ENCODE assay signal across 19 mouse cellular contexts in the genomic region with DNA sequence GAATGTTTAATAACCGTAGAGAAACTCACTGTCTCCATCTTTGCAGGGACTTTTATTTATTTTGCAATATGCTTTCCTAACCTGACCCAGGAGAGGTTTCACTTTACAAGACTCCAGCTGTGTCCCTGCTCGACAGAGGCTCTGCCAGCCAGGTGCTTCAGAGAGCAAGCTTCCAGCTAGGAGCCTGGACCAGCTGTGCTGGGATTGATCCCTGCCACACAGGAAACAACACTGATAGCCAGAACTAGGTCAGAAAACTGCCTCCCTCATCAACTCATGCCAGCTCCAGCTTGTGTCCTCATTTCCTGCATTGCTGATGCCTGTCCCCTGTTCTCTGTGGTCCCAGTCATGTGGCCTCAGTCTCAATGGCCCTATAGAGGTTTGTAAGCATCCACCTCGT.
DNase-seq lines count a peak whose midpoint lies in the region; ATAC-seq and TF ChIP-seq lines count a peak whose summit lies in the region.
"Had no signal": no experiment of that assay in that cellular context is flagged by ENCODE, and none has a peak within 500 bp of the region (broad histone marks: within the 10 kb centered on the region; RNA-seq: fewer than 3 reads in every experiment).

No protein-coding gene starts in this region.

- H3K9ac ChIP-seq in limb, embryonic 13.5 days: no peak overlapping the region
- H3K9ac ChIP-seq: embryonic facial prominence, embryonic 15.5 days; forebrain, embryonic 12.5 days; kidney, embryonic 15.5 days; liver, embryonic 12.5 days; lung, embryonic 15.5 days had no signal

- no peaks in the 10 kb centered on the region for H3K36me3 ChIP-seq in limb, embryonic 13.5 days
- H3K36me3 ChIP-seq: embryonic facial prominence, embryonic 15.5 days; forebrain, embryonic 12.5 days; kidney, embryonic 15.5 days; liver, embryonic 12.5 days; lung, embryonic 15.5 days had no signal

- H3K4me1 ChIP-seq in limb, embryonic 13.5 days: peaks cover 13% of the 10 kb centered on the region
- H3K4me1 ChIP-seq: embryonic facial prominence, embryonic 15.5 days; forebrain, embryonic 12.5 days; kidney, embryonic 15.5 days; liver, embryonic 12.5 days; lung, embryonic 15.5 days had no signal

- H3K4me2 ChIP-seq in limb, embryonic 13.5 days (replicated peaks): no peak overlapping the region
- H3K4me2 ChIP-seq: embryonic facial prominence, embryonic 15.5 days; forebrain, embryonic 12.5 days; heart, embryonic 11.5 days; kidney, embryonic 15.5 days; liver, embryonic 12.5 days; lung, embryonic 15.5 days had no signal

- WGBS in limb, embryonic 13.5 days: 19% methylated on average over 3 of the region's 3 CpGs

- H3K27ac ChIP-seq in left cerebral cortex, adult 2 months: peak overlapping the region; percentile 36; the same call in 1 of the 2 replicates
- H3K27ac ChIP-seq in limb, embryonic 13.5 days: no peak overlapping the region
- H3K27ac ChIP-seq: embryonic facial prominence, embryonic 15.5 days; forebrain, embryonic 12.5 days; kidney, embryonic 15.5 days; liver, embryonic 12.5 days; lung, embryonic 15.5 days had no signal

- peak; percentile 71; the same call in 1 of the 2 replicates for ATAC-seq in limb, embryonic 13.5 days (ENCODE audit: low FRiP score, low read depth)
- no peak for ATAC-seq in megakaryocyte, adult 5-6 weeks (ENCODE audit: poor library complexity, severe bottlenecking)
- ATAC-seq: activated CD4-positive, CD25-positive, alpha-beta regulatory T cell, adult 4 months; liver, embryonic 12.5 days had no signal

- no peak for TF ChIP-seq CTCF in left cerebral cortex, adult 2 months (IDR thresholded peaks at IDR 0.05)

- H3K9me3 ChIP-seq in limb, embryonic 13.5 days: no peaks in the 10 kb centered on the region
- H3K9me3 ChIP-seq: embryonic facial prominence, embryonic 15.5 days; forebrain, embryonic 12.5 days; kidney, embryonic 15.5 days; lung, embryonic 15.5 days had no signal

- no peaks in the 10 kb centered on the region for H3K27me3 ChIP-seq in limb, embryonic 13.5 days
- H3K27me3 ChIP-seq: CH12.LX; embryonic facial prominence, embryonic 15.5 days; forebrain, embryonic 12.5 days; kidney, embryonic 15.5 days; liver, embryonic 12.5 days; lung, embryonic 15.5 days had no signal

- H3K4me3 ChIP-seq in left cerebral cortex, adult 2 months: no peak overlapping the region
- no peak overlapping the region for H3K4me3 ChIP-seq in limb, embryonic 13.5 days
- H3K4me3 ChIP-seq: embryonic facial prominence, embryonic 15.5 days; forebrain, embryonic 12.5 days; kidney, embryonic 15.5 days; liver, embryonic 12.5 days; lung, embryonic 15.5 days had no signal

- peak; percentile 29 for DNase-seq in cerebellum, adult 11-12 months
- no peak for DNase-seq in cerebellum, postnatal 4 days (ENCODE audit: low spot score in 2 of 2)
- DNase-seq in left cerebral cortex, adult 2 months (ENCODE audit: extremely low spot score in 1 of 2, low spot score in 2 of 2): peak in 1 of 2 experiments; percentile 8
- no peak for DNase-seq in left cerebral cortex, adult 11 months (ENCODE audit: low spot score)
- peak; percentile 28 for DNase-seq in cerebellum, adult 9-10 months
- DNase-seq in adrenal gland, postnatal 25 days: no peak
- DNase-seq: adrenal gland, postnatal 36 days; gastrocnemius, postnatal 14 days; thymus, adult 18-20 months had no signal

- intact Hi-C loops in left cerebral cortex, adult 2 months (cut with DNase I): no loop called here

Comparison
In these comparisons a context has a peak if more than half of its experiments do, and no peak if none do; other contexts are left out.
1. DNase-seq: peak in cerebellum, adult 11-12 months (single experiment) and cerebellum, adult 9-10 months (single experiment); none in cerebellum, postnatal 4 days (0 of 2), left cerebral cortex, adult 11 months (single experiment) and adrenal gland, postnatal 25 days (single experiment).